Mouse (Mus musculus): ENCODE measurements around the gene Sptssb.

The Sptssb gene

GRCm38 (mm10) chr3:69859858-69860588 lies at the start of gene Sptssb:
Gene Sptssb (minus strand): TSS chr3:69859940.
- in situ Hi-C loops (cut with MboI; ENCODE audit: unreplicated experiment in 2 of 2): no loop called here

- in situ Hi-C loops (cut with MboI; ENCODE audit: unreplicated experiment in 2 of 2): loop anchor here (10.0 to 25.0 kb wide), 6 partner anchors 653 to 1846 kb away; partner anchors contain the start of gene Schip1 (in 2 of the 2)
Measured at GRCm38 (mm10) chr3:69908074-69908473, 48.3 kb upstream of the Sptssb start.

GRCm38 (mm10) chr3:69907564-69907963 lies 47.8 kb upstream of the Sptssb start:
- in situ Hi-C loops (cut with MboI; ENCODE audit: unreplicated experiment in 2 of 2): loop anchor here (10.0 to 25.0 kb wide), 6 partner anchors 653 to 1845 kb away; partner anchors contain the start of gene Schip1 (in 2 of the 2)

- in situ Hi-C loops (cut with MboI; ENCODE audit: unreplicated experiment in 2 of 2): loop anchor here (10.0 to 25.0 kb wide), 6 partner anchors 648 to 1841 kb away; partner anchors contain the start of gene Schip1 (in 2 of the 2)
Measured at GRCm38 (mm10) chr3:69902787-69903477, 43.2 kb upstream of the Sptssb start.

- in situ Hi-C loops (cut with MboI; ENCODE audit: unreplicated experiment in 2 of 2): loop anchor here (10.0 to 25.0 kb wide), 6 partner anchors 648 to 1840 kb away; partner anchors contain the start of gene Schip1 (in 2 of the 2)
Measured at GRCm38 (mm10) chr3:69902382-69902781, 42.6 kb upstream of the Sptssb start.

- in situ Hi-C loops (cut with MboI; ENCODE audit: unreplicated experiment in 2 of 2): loop anchor here (10.0 to 25.0 kb wide), 6 partner anchors 647 to 1840 kb away; partner anchors contain the start of gene Schip1 (in 2 of the 2)
Measured at GRCm38 (mm10) chr3:69901874-69902381, 42.2 kb upstream of the Sptssb start.

- in situ Hi-C loops (cut with MboI; ENCODE audit: unreplicated experiment in 2 of 2): loop anchor here (10.0 to 25.0 kb wide), 6 partner anchors 646 to 1838 kb away; partner anchors contain the start of gene Schip1 (in 2 of the 2)
Measured at GRCm38 (mm10) chr3:69900335-69900734, 40.6 kb upstream of the Sptssb start.

- in situ Hi-C loops (cut with MboI; ENCODE audit: unreplicated experiment in 2 of 2): loop anchor here in 1 of 2 experiments (25.0 kb wide), 2 partner anchors 636 to 1336 kb away; no protein-coding TSS in a partner anchor
Measured at GRCm38 (mm10) chr3:69897917-69898594, 38.3 kb upstream of the Sptssb start.

GRCm38 (mm10) chr3:69895516-69895915 lies 35.8 kb upstream of the Sptssb start:
- in situ Hi-C loops (cut with MboI; ENCODE audit: unreplicated experiment in 2 of 2): loop anchor here in 1 of 2 experiments (25.0 kb wide), 2 partner anchors 633 to 1333 kb away; no protein-coding TSS in a partner anchor

- in situ Hi-C loops (cut with MboI; ENCODE audit: unreplicated experiment in 2 of 2): loop anchor here in 1 of 2 experiments (25.0 kb wide), 2 partner anchors 630 to 1330 kb away; no protein-coding TSS in a partner anchor
Measured at GRCm38 (mm10) chr3:69892187-69893094, 32.7 kb upstream of the Sptssb start.

- in situ Hi-C loops (cut with MboI; ENCODE audit: unreplicated experiment in 2 of 2): loop anchor here in 1 of 2 experiments (25.0 kb wide), 2 partner anchors 624 to 1324 kb away; no protein-coding TSS in a partner anchor
Measured at GRCm38 (mm10) chr3:69885866-69886265, 26.1 kb upstream of the Sptssb start.

GRCm38 (mm10) chr3:69883710-69884109 lies 24.0 kb upstream of the Sptssb start:
- in situ Hi-C loops (cut with MboI; ENCODE audit: unreplicated experiment in 2 of 2): loop anchor here in 1 of 2 experiments (25.0 kb wide), 2 partner anchors 621 to 1321 kb away; no protein-coding TSS in a partner anchor

GRCm38 (mm10) chr3:69877538-69877937 lies 17.8 kb upstream of the Sptssb start:
- in situ Hi-C loops (cut with MboI; ENCODE audit: unreplicated experiment in 2 of 2): loop anchor here in 1 of 2 experiments (25.0 kb wide), 2 partner anchors 615 to 1315 kb away; no protein-coding TSS in a partner anchor

- in situ Hi-C loops (cut with MboI; ENCODE audit: unreplicated experiment in 2 of 2): loop anchor here in 1 of 2 experiments (25.0 kb wide), 2 partner anchors 612 to 1312 kb away; no protein-coding TSS in a partner anchor
Measured at GRCm38 (mm10) chr3:69874721-69875120, 15.0 kb upstream of the Sptssb start.

GRCm38 (mm10) chr3:69872661-69873327 lies 13.1 kb upstream of the Sptssb start:
- in situ Hi-C loops (cut with MboI; ENCODE audit: unreplicated experiment in 2 of 2): no loop called here

- in situ Hi-C loops (cut with MboI; ENCODE audit: unreplicated experiment in 2 of 2): no loop called here
Measured at GRCm38 (mm10) chr3:69871174-69871573, 11.4 kb upstream of the Sptssb start.

GRCm38 (mm10) chr3:69869702-69870101 lies 10.0 kb upstream of the Sptssb start:
- in situ Hi-C loops (cut with MboI; ENCODE audit: unreplicated experiment in 2 of 2): no loop called here

GRCm38 (mm10) chr3:69861789-69862395 lies 2.2 kb upstream of the Sptssb start:
- in situ Hi-C loops (cut with MboI; ENCODE audit: unreplicated experiment in 2 of 2): no loop called here

All from v-Abl transformed pro-B cells (cell line).